Mouse (Mus musculus) stomach, postnatal 0 days (tissue): ENCODE measurements around the gene Gnai2.

Experiments used
- CTCF ChIP-seq: IDR thresholded peaks from 2 replicates; pipeline ENCODE4 v1.5.1; 2016; ENCODE audit warnings: antibody characterized with exemption, low read depth, mild to moderate bottlenecking, moderate library complexity
- EP300 ChIP-seq: optimal IDR thresholded peaks from 2 replicates; pipeline ENCODE3; 2016; ENCODE audit warnings: antibody characterized with exemption

- TF ChIP-seq CTCF (no peak), EP300 (no peak)
These were observed 31.6 kb upstream of the Gnai2 start for GRCm38 (mm10) chr9:107666751-107667205.
